Mouse (Mus musculus) frontal cortex, postnatal 36 days (tissue): ENCODE measurements at regions not wholly inside any gene's neighbourhood (a gene's known extent, or its start where the extent isn't known, plus 50 kb on each side); places are given as distances from the start of the nearest gene placed in this dataset.
"Not testable (repeated sequence)": the region's sequence is repeated elsewhere in the genome, so short reads cannot be mapped to it uniquely, and the experiment has no call there.

ENCODE experiments used
- DNase-seq, 2 experiments: peaks; one replicate each; pipeline ENCODE4 v3.0.0; 2022; ENCODE audit warnings: low spot score in 2 of 2

GRCm38 (mm10) chr11:71285193-71285592 lies 54.7 kb upstream of the Nlrp1b start:
- no peak for DNase-seq

- not testable (repeated sequence) for DNase-seq
Measured at GRCm38 (mm10) chr11:71288243-71288642, 57.7 kb upstream of the Nlrp1b start.

GRCm38 (mm10) chr11:71289490-71289889 lies 59.0 kb upstream of the Nlrp1b start:
- DNase-seq = no peak

GRCm38 (mm10) chr11:71299479-71299878 lies 68.9 kb upstream of the Nlrp1b start:
- no peak for DNase-seq

GRCm38 (mm10) chr11:71323439-71323838 lies 92.9 kb upstream of the Nlrp1b start:
- peak in 1 of 2 experiments; percentile 14 for DNase-seq

- no peak for DNase-seq
Measured at GRCm38 (mm10) chr11:71337428-71337827, 106.9 kb upstream of the Nlrp1b start.

- DNase-seq = peak; percentile 39 to 54
Measured at GRCm38 (mm10) chr11:71346024-71346423, 115.5 kb upstream of the Nlrp1b start.

- DNase-seq = no peak
Measured at GRCm38 (mm10) chr11:71357089-71357488, 126.6 kb upstream of the Nlrp1b start.

GRCm38 (mm10) chr11:71360856-71361255 lies 130.3 kb upstream of the Nlrp1b start:
- DNase-seq = no peak

GRCm38 (mm10) chr11:71371871-71372270 lies 141.3 kb upstream of the Nlrp1b start:
- DNase-seq = no peak

GRCm38 (mm10) chr11:71375132-71375531 lies 144.6 kb upstream of the Nlrp1b start:
- no peak for DNase-seq

- DNase-seq = no peak
Measured at GRCm38 (mm10) chr11:71388411-71388810, 157.9 kb upstream of the Nlrp1b start.

GRCm38 (mm10) chr11:71389659-71390058 lies 159.1 kb upstream of the Nlrp1b start:
- DNase-seq = peak in 1 of 2 experiments; percentile 12

GRCm38 (mm10) chr11:71390151-71390550 lies 159.6 kb upstream of the Nlrp1b start:
- no peak for DNase-seq

- DNase-seq = no peak
Measured at GRCm38 (mm10) chr11:71390616-71391015, 160.1 kb upstream of the Nlrp1b start.

- no peak for DNase-seq
Measured at GRCm38 (mm10) chr11:71393406-71393805, 162.9 kb upstream of the Nlrp1b start.

- no peak for DNase-seq
Measured at GRCm38 (mm10) chr11:71395023-71395422, 164.5 kb upstream of the Nlrp1b start.

- DNase-seq = no peak
Measured at GRCm38 (mm10) chr11:71395631-71396030, 165.1 kb upstream of the Nlrp1b start.

- DNase-seq = no peak
Measured at GRCm38 (mm10) chr11:71400351-71400750, 169.8 kb upstream of the Nlrp1b start.

GRCm38 (mm10) chr11:71401411-71402276 lies 171.1 kb upstream of the Nlrp1b start:
- DNase-seq = no peak

GRCm38 (mm10) chr11:71404361-71404760 lies 173.8 kb upstream of the Nlrp1b start:
- DNase-seq = no peak

- DNase-seq = no peak
Measured at GRCm38 (mm10) chr11:71407043-71407442, 176.5 kb upstream of the Nlrp1b start.

GRCm38 (mm10) chr11:71409211-71409765 lies 178.8 kb upstream of the Nlrp1b start:
- DNase-seq = no peak
